In the genomic region with DNA sequence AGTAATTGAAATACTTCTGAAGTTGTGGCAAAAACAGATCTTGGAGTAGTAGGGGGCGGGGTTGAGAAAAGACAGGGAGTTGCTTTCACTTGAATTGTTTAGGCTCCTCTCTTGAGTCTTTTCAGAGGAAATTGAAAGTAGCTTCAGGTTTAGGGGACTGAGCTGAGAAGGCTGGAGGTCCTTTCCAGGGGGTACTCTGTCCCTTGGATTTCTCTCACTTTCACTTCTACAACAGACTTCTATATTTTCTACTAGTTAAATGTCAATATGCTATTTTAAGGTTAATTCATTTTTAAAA, we compare ENCODE assay signal across 1 mouse cellular context.
TF ChIP-seq lines count a peak whose summit lies in the region.

No protein-coding gene starts in this region.

TF ChIP-seq in MEL, 35 proteins besides CTCF, POLR2A, EP300 and RAD21 (continued from another document):
- TF ChIP-seq TAL1 (IDR thresholded peaks at IDR 0.05; ENCODE audit: low read length) (no peak), NRF1 (IDR thresholded peaks at IDR 0.05; ENCODE audit: insufficient read depth, low read depth, low read length, poor library complexity, severe bottlenecking) (no peak), JUND (IDR thresholded peaks at IDR 0.05; ENCODE audit: low read depth, low read length) (no peak)
